Mouse (Mus musculus) heart, postnatal 0 days (tissue): ENCODE measurements around the gene Marco. TPM values are rescaled to one million over a fixed set of nuclear protein-coding genes. Genes with fewer than 3 reads are reported as not detected.

Source experiments
- ATAC-seq: fragments of 200-750 bp; cut with Nextera tagmentation; 2 replicates; pipeline ENCODE4 v1.8.0; 2017; ENCODE audit warnings: low read depth, moderate number of reproducible peaks, moderate library complexity; ENCODE audit not compliant: insufficient read depth
- DNase-seq: peaks from one replicate; pipeline ENCODE4 v3.0.0-alpha.2; 2016; ENCODE audit warnings: low spot score
- H3K27ac ChIP-seq: fragments of 300-500 bp; sonication (generic); 2 replicates; pipeline ENCODE4 v1.5.1; 2014; ENCODE audit warnings: low read depth, mild to moderate bottlenecking
- H3K27me3 ChIP-seq: fragments of 300-500 bp; sonication (generic); 2 replicates; pipeline ENCODE4 v1.6.1; 2014; ENCODE audit warnings: low read length, mixed read lengths; ENCODE audit not compliant: control insufficient read depth, insufficient read depth
- H3K36me3 ChIP-seq: fragments of 300-500 bp; sonication (generic); replicated peaks from 2 replicates; pipeline ENCODE4 v1.6.1; 2014; ENCODE audit warnings: low read length, mixed read lengths; ENCODE audit not compliant: control insufficient read depth, insufficient read depth
- H3K4me1 ChIP-seq: fragments of 300-500 bp; sonication (generic); 2 replicates; pipeline ENCODE4 v1.6.1; 2014; ENCODE audit warnings: antibody characterized with exemption; ENCODE audit not compliant: control insufficient read depth, insufficient read depth
- H3K4me2 ChIP-seq: fragments of 300-500 bp; sonication (generic); 2 replicates; pipeline ENCODE4 v1.6.1; 2014; ENCODE audit warnings: low read depth, mild to moderate bottlenecking, low read length, moderate library complexity
- H3K4me3 ChIP-seq: fragments of 300-500 bp; sonication (generic); 2 replicates; pipeline ENCODE4 v1.5.1; 2014; ENCODE audit warnings: low read depth, low read length
- H3K9ac ChIP-seq: fragments of 300-500 bp; sonication (generic); replicated peaks from 2 replicates; pipeline ENCODE4 v1.6.1; 2014; ENCODE audit warnings: low read depth, low read length, mixed read lengths
- H3K9me3 ChIP-seq: fragments of 300-500 bp; sonication (generic); replicated peaks from 2 replicates; pipeline ENCODE4 v1.6.1; 2016; ENCODE audit warnings: low read length; ENCODE audit not compliant: control insufficient read depth
- CTCF ChIP-seq: IDR thresholded peaks from 2 replicates; pipeline ENCODE4 v1.5.1; 2016; ENCODE audit warnings: antibody characterized with exemption, control low read depth, low read depth
- EP300 ChIP-seq: IDR thresholded peaks from 2 replicates; pipeline ENCODE4 v1.6.1; 2016; ENCODE audit warnings: antibody characterized with exemption, low read depth
- WGBS: fragments of 180-500 bp; shearing (Covaris S2); extraction: QIAGEN DNeasy Blood & Tissue Kit; methylation state at CpG from one replicate; pipeline ENCODE4 v1.1.7; 2014; 5-methylcytosine and 5-hydroxymethylcytosine counted together
- polyA plus RNA-seq: library from polyadenylated mRNA; unstranded; fragments of >200 nt; fragmentation: Nextera tagmentation; extraction: Ambion mirVana; gene quantifications from 2 replicates; pipeline ENCODE4 v1.2.1, GENCODE M21; 2015
- total RNA-seq: library from RNA; depleted of rRNA; stranded (reverse); fragments of >200 nt; gene quantifications from 2 replicates; pipeline ENCODE4 v1.2.3, GENCODE M21; 2014; ENCODE audit warnings: low replicate concordance

Gene Marco
- total and polyA plus RNA-seq, 2 experiments from 2014 or later: 0.25 TPM; not detected in 1

DNA sequence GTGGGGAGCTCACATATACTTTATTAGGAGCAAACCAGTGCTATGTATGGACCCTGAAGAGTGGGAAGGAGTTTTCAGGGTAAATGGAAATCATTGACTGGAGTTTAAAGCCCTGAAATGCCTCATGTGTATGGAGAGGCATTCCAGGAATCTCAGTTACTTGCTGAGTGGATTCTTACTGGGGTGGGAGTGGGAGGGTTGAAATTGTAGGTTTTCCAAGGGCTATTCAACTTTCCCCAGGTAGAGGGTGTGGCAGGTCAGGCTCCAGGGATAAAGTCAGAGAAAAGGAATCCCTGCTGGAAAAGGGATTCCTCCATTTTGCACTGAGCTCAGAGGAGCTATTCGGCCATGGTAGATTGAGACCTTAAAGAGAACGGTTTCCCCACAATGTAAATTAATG is 25.1 kb upstream of the Marco start:
- H3K4me1 ChIP-seq: no peaks in the 10 kb centered on the region
- DNase-seq: no peak

DNA sequence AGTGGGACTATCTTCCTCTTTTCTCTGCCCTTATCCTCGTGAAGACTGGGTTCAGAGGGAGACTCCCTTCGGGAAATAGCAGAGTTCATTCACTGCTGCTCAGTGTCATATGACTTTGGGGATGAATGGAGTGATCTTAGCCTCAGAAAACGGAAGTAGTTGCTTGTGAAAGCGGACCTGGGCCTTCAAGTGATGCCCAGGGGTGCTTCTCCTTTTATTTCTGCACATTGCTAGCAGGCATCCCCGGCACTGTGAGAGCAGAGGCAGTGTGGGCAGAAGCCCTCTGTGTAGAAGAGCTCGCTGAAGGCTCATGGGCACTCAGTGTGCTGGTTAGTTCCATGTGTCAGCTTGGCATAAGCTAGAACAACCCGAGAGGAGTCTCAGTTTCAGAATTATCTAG is 12.8 kb upstream of the Marco start:
- H3K4me1 ChIP-seq: no peaks in the 10 kb centered on the region
- WGBS: 56% methylated on average over 7 of the region's 7 CpGs
- no peak overlapping the region for H3K4me2 ChIP-seq
- no peak overlapping the region for H3K4me3 ChIP-seq
- TF ChIP-seq EP300 (no peak), CTCF (no peak)
- no peaks in the 10 kb centered on the region for H3K36me3 ChIP-seq
- DNase-seq (no peak), ATAC-seq (no peak)
- no peak overlapping the region for H3K9ac ChIP-seq
- H3K27me3 ChIP-seq: no peaks in the 10 kb centered on the region
- H3K27ac ChIP-seq: no peak overlapping the region
- H3K9me3 ChIP-seq: no peaks in the 10 kb centered on the region

More for the DNA sequence above, 25.1 kb upstream of the Marco start:
- Histone ChIP-seq H3K27me3 (no peaks in the 10 kb centered on the region), H3K9ac (no peak overlapping the region), H3K36me3 (no peaks in the 10 kb centered on the region), H3K4me3 (no peak overlapping the region), H3K27ac (no peak overlapping the region), H3K4me2 (no peak overlapping the region), H3K9me3 (no peaks in the 10 kb centered on the region)
- ATAC-seq: no peak
- WGBS: 74% methylated on average over 2 of the region's 2 CpGs
- TF ChIP-seq EP300 (no peak), CTCF (no peak)

DNA sequence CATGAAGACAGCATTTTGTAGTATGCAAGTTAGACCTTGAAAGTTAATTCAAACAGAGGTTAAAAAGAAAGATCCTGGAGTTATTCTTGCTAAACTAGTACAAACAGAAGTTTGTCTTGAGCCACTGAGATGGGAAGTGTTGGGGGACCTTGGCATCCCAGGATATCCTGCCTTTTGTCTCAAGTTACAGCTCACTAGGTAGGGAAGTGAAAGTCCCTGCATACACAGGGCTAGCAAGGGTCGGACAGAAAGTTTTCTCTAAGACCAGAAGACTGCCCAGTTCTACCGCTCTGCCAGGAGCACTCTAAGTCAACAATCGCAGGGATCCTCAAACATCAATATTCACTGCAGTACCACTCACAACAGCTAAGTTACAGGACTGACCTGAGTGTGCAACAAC is 5.5 kb upstream of the Marco start:
- TF ChIP-seq CTCF (no peak), EP300 (no peak)
- Histone ChIP-seq H3K9me3 (no peaks in the 10 kb centered on the region), H3K4me1 (no peaks in the 10 kb centered on the region), H3K27me3 (no peaks in the 10 kb centered on the region), H3K4me2 (no peak overlapping the region), H3K9ac (no peak overlapping the region), H3K27ac (no peak overlapping the region), H3K36me3 (no peaks in the 10 kb centered on the region), H3K4me3 (no peak overlapping the region)
- DNase-seq (no peak), ATAC-seq (no peak)
- 64% methylated on average over 3 of the region's 3 CpGs for WGBS

DNA sequence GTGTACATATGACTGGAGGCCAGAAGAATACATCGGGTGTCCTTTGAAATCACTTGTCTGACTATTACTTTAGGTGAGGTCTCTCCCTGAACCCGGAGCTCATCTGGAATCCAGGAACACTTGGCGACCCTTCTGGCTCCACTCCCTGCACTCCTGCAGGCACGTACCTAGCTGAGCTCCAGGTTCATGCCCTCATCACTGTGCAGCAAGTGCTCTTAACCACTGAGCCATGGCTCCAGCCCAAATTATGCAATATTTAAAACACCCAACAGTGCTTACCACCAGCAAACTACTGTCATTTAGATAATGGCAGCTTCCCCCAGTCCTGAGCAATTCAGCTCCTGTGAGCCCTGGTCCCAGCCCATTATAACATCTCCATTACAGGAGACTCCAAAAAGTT is 4.2 kb upstream of the Marco start:
- Histone ChIP-seq H3K4me1 (no peaks in the 10 kb centered on the region), H3K27me3 (no peaks in the 10 kb centered on the region), H3K27ac (no peak overlapping the region), H3K4me2 (no peak overlapping the region), H3K9ac (no peak overlapping the region), H3K36me3 (no peaks in the 10 kb centered on the region), H3K9me3 (no peaks in the 10 kb centered on the region), H3K4me3 (no peak overlapping the region)
- 77% methylated on average over 4 of the region's 4 CpGs for WGBS
- ATAC-seq (no peak), DNase-seq (no peak)
- TF ChIP-seq EP300 (no peak), CTCF (no peak)

DNA sequence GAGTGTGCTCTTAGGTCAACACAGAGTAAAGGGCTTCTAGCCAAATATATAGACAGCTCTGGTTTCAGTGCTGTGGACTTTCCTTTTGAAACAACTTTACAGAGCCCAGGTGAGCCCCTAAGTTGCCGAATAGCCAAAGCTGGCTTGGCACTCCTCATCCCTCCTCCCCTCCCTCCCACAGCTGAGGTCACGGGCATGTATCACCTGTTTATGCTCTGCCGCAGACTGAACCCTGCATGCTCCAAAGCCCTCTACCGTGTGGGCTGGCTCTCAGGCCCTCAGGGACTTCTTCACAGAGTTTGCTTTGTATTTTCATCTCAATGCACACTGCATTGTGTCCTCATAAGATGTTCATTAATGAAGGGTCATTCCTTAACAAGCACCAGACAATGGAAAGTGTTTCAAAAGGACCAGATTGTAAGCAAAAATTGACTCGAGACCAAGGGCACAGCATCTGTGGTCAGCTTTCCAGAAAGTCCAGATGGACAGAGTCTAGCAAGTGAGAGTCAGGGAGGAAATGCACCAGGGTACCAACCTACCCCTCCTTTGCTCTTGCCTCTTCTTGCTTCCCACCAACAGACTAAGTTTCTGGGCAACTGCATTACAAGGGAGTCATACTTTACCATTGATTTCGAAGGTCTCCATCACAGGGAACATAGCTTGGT is 646 bp downstream of the Marco start:
- TF ChIP-seq CTCF (no peak), EP300 (no peak)
- ATAC-seq (no peak), DNase-seq (no peak)
- no peaks in the 10 kb centered on the region for H3K27me3 ChIP-seq
- H3K36me3 ChIP-seq: no peaks in the 10 kb centered on the region
- no peak overlapping the region for H3K4me3 ChIP-seq
- no peaks in the 10 kb centered on the region for H3K4me1 ChIP-seq
- no peak overlapping the region for H3K27ac ChIP-seq
- H3K9ac ChIP-seq: no peak overlapping the region
- WGBS: 64% methylated on average over 6 of the region's 6 CpGs
- H3K4me2 ChIP-seq: no peak overlapping the region
- no peaks in the 10 kb centered on the region for H3K9me3 ChIP-seq

DNA sequence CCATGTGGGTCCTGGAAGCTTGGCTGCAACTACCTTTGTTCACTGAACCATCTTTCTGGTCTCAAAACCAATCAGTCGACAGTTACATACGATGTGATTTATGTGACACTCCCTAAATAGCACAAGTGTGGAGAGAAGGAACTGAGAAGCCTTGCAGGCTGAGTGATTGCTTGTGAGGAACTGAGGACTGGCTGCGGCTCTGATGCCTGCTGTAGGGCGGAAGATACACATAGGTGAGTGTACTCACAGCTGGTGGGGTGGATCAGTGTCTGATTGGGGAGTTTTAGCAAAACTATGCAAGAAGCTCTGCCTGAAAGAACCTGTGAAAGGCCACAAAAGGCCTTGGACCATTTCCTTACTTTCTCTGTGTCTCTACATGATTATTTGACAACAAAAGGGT is 3.3 kb downstream of the Marco start:
- no peak for ATAC-seq
- Histone ChIP-seq H3K9ac (no peak overlapping the region), H3K4me3 (no peak overlapping the region), H3K36me3 (no peaks in the 10 kb centered on the region), H3K27me3 (no peaks in the 10 kb centered on the region), H3K4me1 (no peaks in the 10 kb centered on the region), H3K27ac (no peak overlapping the region), H3K4me2 (no peak overlapping the region), H3K9me3 (no peaks in the 10 kb centered on the region)
- 45% methylated on average over 4 of the region's 4 CpGs for whole genome bisulfite sequencing
- DNase-seq: no peak
- TF ChIP-seq EP300 (no peak), CTCF (no peak)
